Mouse (Mus musculus) E14TG2a.4 (cell line): ENCODE measurements around the gene Cgref1.

ENCODE experiments used
- CTCF ChIP-seq: conservative IDR thresholded peaks from 2 replicates; pipeline ENCODE4 v1.5.1; 2014; ENCODE audit warnings: low read length
- NANOG ChIP-seq: IDR thresholded peaks from 2 replicates; pipeline ENCODE4 v1.6.1; 2014; ENCODE audit warnings: borderline replicate concordance, low read length, mixed read lengths

GRCm38 (mm10) chr5:30966189-30966588 lies 20.8 kb upstream of the Cgref1 start:
- TF ChIP-seq CTCF (no peak), NANOG (no peak)
